Mouse (Mus musculus) neural tube, embryonic 13.5 days (tissue): ENCODE results near the gene Pip4k2b. TPM values are rescaled to one million over a fixed set of nuclear protein-coding genes. Genes with fewer than 3 reads are reported as not detected.
A peak's percentile ranks its signal among the peaks of the same experiment; 100 is the strongest.

Experiments used
- ATAC-seq: fragments of 200-750 bp; cut with Nextera tagmentation; 2 replicates; pipeline ENCODE4 v1.8.0; 2017; ENCODE audit warnings: low read depth, mild to moderate bottlenecking, moderate TSS enrichment, moderate library complexity
- H3K27ac ChIP-seq: fragments of 300-500 bp; sonication (generic); replicated peaks from 2 replicates; pipeline ENCODE4 v1.5.1; 2015; ENCODE audit warnings: moderate library complexity, mild to moderate bottlenecking, inconsistent platforms
- H3K27me3 ChIP-seq: fragments of 300-500 bp; sonication (generic); 2 replicates; pipeline ENCODE4 v1.6.1; 2015; ENCODE audit warnings: mild to moderate bottlenecking, inconsistent platforms
- H3K36me3 ChIP-seq: fragments of 300-500 bp; sonication (generic); 2 replicates; pipeline ENCODE4 v1.6.1; 2015; ENCODE audit warnings: mild to moderate bottlenecking, inconsistent platforms
- H3K4me1 ChIP-seq: fragments of 300-500 bp; sonication (generic); replicated peaks from 2 replicates; pipeline ENCODE4 v1.6.1; 2015; ENCODE audit warnings: inconsistent platforms
- H3K4me2 ChIP-seq: fragments of 300-500 bp; sonication (generic); 2 replicates; pipeline ENCODE4 v1.6.1; 2015; ENCODE audit warnings: inconsistent platforms, mild to moderate bottlenecking, moderate library complexity
- H3K4me3 ChIP-seq: fragments of 300-500 bp; sonication (generic); 2 replicates; pipeline ENCODE4 v1.5.1; 2015; ENCODE audit warnings: mild to moderate bottlenecking, inconsistent platforms
- H3K9ac ChIP-seq: fragments of 300-500 bp; sonication (generic); 2 replicates; pipeline ENCODE4 v1.6.1; 2015; ENCODE audit warnings: moderate library complexity, mild to moderate bottlenecking, inconsistent platforms
- H3K9me3 ChIP-seq: fragments of 300-500 bp; sonication (generic); 2 replicates; pipeline ENCODE4 v1.6.1; 2016; ENCODE audit warnings: inconsistent platforms
- WGBS: fragments of 180-500 bp; shearing (Covaris S2); methylation state at CpG from one replicate; pipeline ENCODE4 v1.1.7; 2015; 5-methylcytosine and 5-hydroxymethylcytosine counted together
- microRNA-seq: library from miRNA; unstranded; fragments of <30 nt; microRNA quantifications from one replicate; pipeline ENCODE4, GENCODE M21; 2016
- polyA plus RNA-seq: library from polyadenylated mRNA; unstranded; fragments of >200 nt; fragmentation: Nextera tagmentation; extraction: Ambion mirVana; gene quantifications from 2 replicates; pipeline ENCODE4 v1.2.1, GENCODE M21; 2015

Pip4k2b gene
- polyA plus RNA-seq, 1 experiment from 2014 or later, result 3.7 TPM

- H3K27me3 ChIP-seq, result no peaks in the 10 kb centered on the region
- H3K4me3 ChIP-seq, result no peak overlapping the region
- H3K36me3 ChIP-seq, result peaks cover 91% of the 10 kb centered on the region
- H3K4me2 ChIP-seq, result no peak overlapping the region
- ATAC-seq, result no peak
- H3K27ac ChIP-seq, result no peak overlapping the region
- H3K4me1 ChIP-seq, result peaks cover 37% of the 10 kb centered on the region
- no peak overlapping the region for H3K9ac ChIP-seq
- 67% methylated on average over 15 of the region's 15 CpGs for WGBS
- H3K9me3 ChIP-seq, result no peaks in the 10 kb centered on the region
Measured at GRCm38 (mm10) chr11:97669268-97669667, 75.2 kb downstream of the Pip4k2b start.

GRCm38 (mm10) chr11:97668160-97668559, 76.3 kb downstream of the Pip4k2b start:
- no peak overlapping the region for H3K27ac ChIP-seq
- H3K9ac ChIP-seq, result no peak overlapping the region
- no peak for ATAC-seq
- no peak overlapping the region for H3K4me3 ChIP-seq
- no peaks in the 10 kb centered on the region for H3K27me3 ChIP-seq
- H3K4me2 ChIP-seq, result no peak overlapping the region
- H3K4me1 ChIP-seq, result peaks cover 40% of the 10 kb centered on the region
- no peaks in the 10 kb centered on the region for H3K9me3 ChIP-seq
- WGBS, result 92% methylated on average over 7 of the region's 7 CpGs
- peaks cover 80% of the 10 kb centered on the region for H3K36me3 ChIP-seq

GRCm38 (mm10) chr11:97666794-97667193, 77.7 kb downstream of the Pip4k2b start:
- H3K4me1 ChIP-seq, result peaks cover 50% of the 10 kb centered on the region
- ATAC-seq, result no peak
- no peaks in the 10 kb centered on the region for H3K9me3 ChIP-seq
- peaks cover 8% of the 10 kb centered on the region for H3K27me3 ChIP-seq
- no peak overlapping the region for H3K27ac ChIP-seq
- H3K4me3 ChIP-seq, result no peak overlapping the region
- no peak overlapping the region for H3K9ac ChIP-seq
- H3K36me3 ChIP-seq, result peaks cover 66% of the 10 kb centered on the region
- H3K4me2 ChIP-seq, result no peak overlapping the region
- 91% methylated on average over 15 of the region's 15 CpGs for WGBS

GRCm38 (mm10) chr11:97666221-97666620, 78.3 kb downstream of the Pip4k2b start:
- peaks cover 56% of the 10 kb centered on the region for H3K4me1 ChIP-seq
- no peak overlapping the region for H3K4me3 ChIP-seq
- 90% methylated on average over 7 of the region's 7 CpGs for WGBS
- peaks cover 60% of the 10 kb centered on the region for H3K36me3 ChIP-seq
- peaks cover 14% of the 10 kb centered on the region for H3K27me3 ChIP-seq
- no peak overlapping the region for H3K4me2 ChIP-seq
- H3K9me3 ChIP-seq, result no peaks in the 10 kb centered on the region
- no peak overlapping the region for H3K9ac ChIP-seq
- ATAC-seq, result no peak
- H3K27ac ChIP-seq, result no peak overlapping the region

GRCm38 (mm10) chr11:97665431-97665830, 79.1 kb downstream of the Pip4k2b start:
- no peak for ATAC-seq
- Histone ChIP-seq H3K9me3 (no peaks in the 10 kb centered on the region), H3K36me3 (peaks cover 53% of the 10 kb centered on the region), H3K4me1 (peaks cover 64% of the 10 kb centered on the region), H3K9ac (no peak overlapping the region), H3K27ac (no peak overlapping the region), H3K4me3 (peak overlapping the region; percentile 92; the same call in 1 of the 2 replicates), H3K27me3 (peaks cover 21% of the 10 kb centered on the region), H3K4me2 (peak overlapping the region; percentile 83)
- WGBS, result 88% methylated on average over 13 of the region's 13 CpGs

Small RNA genes within 50 kb of the gene (microRNA-seq; reads per million reads assigned to microRNA genes)
- gene Mir6927, result not detected
- not detected for gene Mir8102

Other genes starting within 250 kb of the Pip4k2b start
- 0.81 and 1.1 TPM in 2 replicates for gene 4933428G20Rik, start 244.4 kb downstream of the Pip4k2b start, polyA plus RNA-seq
- 5.7 and 7.0 TPM in 2 replicates for gene Srcin1, start 168.5 kb downstream of the Pip4k2b start, polyA plus RNA-seq
- gene Epop, start 115.0 kb downstream of the Pip4k2b start, polyA plus RNA-seq, result 3.6 and 4.1 TPM in 2 replicates
- 3.2 and 3.4 TPM in 2 replicates for gene Mllt6, start 81.3 kb downstream of the Pip4k2b start, polyA plus RNA-seq
- gene Cisd3, start 58.9 kb downstream of the Pip4k2b start, polyA plus RNA-seq, result 32.9 and 40.5 TPM in 2 replicates
- gene Pcgf2, start 44.2 kb downstream of the Pip4k2b start, polyA plus RNA-seq, result 20.4 and 22.6 TPM in 2 replicates
- 444 and 473 TPM in 2 replicates for gene Psmb3, start 41.3 kb downstream of the Pip4k2b start, polyA plus RNA-seq
- gene Cwc25, start 21.9 kb upstream of the Pip4k2b start, polyA plus RNA-seq, result 18.8 and 19.1 TPM in 2 replicates
- gene 1700001P01Rik, start 31.2 kb upstream of the Pip4k2b start, polyA plus RNA-seq, result 0.67 TPM in 1 of 2 replicates, not detected in the other
- 351 and 415 TPM in 2 replicates for gene Rpl23, start 37.7 kb upstream of the Pip4k2b start, polyA plus RNA-seq
- gene Lasp1, start 54.3 kb upstream of the Pip4k2b start, polyA plus RNA-seq, result 114 and 123 TPM in 2 replicates
- gene B230217C12Rik, start 96.1 kb upstream of the Pip4k2b start, polyA plus RNA-seq, result 31.0 and 32.3 TPM in 2 replicates
- gene Fbxo47, start 139.4 kb upstream of the Pip4k2b start, polyA plus RNA-seq, result 0.52 and 0.53 TPM in 2 replicates
- 0.71 and 0.74 TPM in 2 replicates for gene Plxdc1, start 241.7 kb upstream of the Pip4k2b start, polyA plus RNA-seq